Mouse (Mus musculus): ENCODE measurements at regions not wholly inside any gene's neighbourhood (a gene's known extent, or its start where the extent isn't known, plus 50 kb on each side); places are given as distances from the start of the nearest gene placed in this dataset.
A peak's percentile ranks its signal among the peaks of the same experiment; 100 is the strongest.

DNA sequence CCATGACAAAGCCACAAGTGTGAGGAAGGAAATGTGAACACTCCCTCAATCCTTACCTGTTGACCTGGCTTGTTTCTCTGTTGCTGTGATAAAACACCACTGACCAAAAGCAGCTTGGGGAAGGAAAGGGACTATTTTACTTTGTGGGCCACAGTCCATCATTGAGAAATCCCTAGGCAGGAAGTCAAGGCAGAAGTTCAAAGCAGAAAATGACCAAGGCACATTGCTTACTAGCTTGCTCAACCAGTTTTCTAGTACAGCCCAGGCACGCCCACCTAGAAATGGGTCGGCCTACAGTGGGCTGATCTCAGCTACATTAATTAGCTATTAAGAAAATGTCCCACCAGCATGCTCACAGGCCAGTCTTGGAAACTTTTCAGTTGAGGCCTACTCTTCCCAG is 59.8 kb upstream of the Zmynd11 start:
- 48% methylated on average over 2 of the region's 2 CpGs for WGBS
- H3K27ac ChIP-seq (ENCODE audit: control insufficient read depth, insufficient read depth, low read depth, low read length, poor library complexity) = peak overlapping the region; percentile 55; the same call in 1 of the 2 replicates

DNA sequence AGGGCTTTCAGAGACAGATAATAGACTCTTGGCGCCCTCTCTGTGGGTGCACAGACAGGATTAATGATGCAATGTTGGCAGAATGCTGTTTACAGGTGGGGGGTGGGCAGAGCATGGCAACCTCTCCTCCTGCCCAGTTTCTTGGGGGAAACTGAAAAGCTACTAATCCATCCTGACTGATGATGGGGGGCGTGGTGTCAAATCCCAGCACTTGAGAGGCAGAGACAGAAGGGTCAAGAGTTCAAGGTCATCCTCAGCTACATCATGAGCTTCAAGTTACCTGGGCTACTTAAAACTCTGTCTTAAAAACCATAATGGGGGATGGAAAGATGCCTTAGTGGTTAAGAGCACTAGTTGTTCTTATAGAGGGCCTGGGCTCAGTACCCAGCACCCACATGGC is 52.2 kb upstream of the Zmynd11 start:
- WGBS = 85% methylated on average over 2 of the region's 2 CpGs
- Histone ChIP-seq H3K4me1 (ENCODE audit: control insufficient read depth, insufficient read depth, low read length) (no peaks in the 10 kb centered on the region), H3K27ac (ENCODE audit: control insufficient read depth, insufficient read depth, low read depth, low read length, poor library complexity) (no peak overlapping the region), H3K4me3 (replicated peaks; ENCODE audit: control insufficient read depth, low read depth, low read length) (no peak overlapping the region)
- TF ChIP-seq CTCF (IDR thresholded peaks at IDR 0.05; ENCODE audit: control insufficient read depth, insufficient read depth, low read length) (no peak), POLR2A (IDR thresholded peaks at IDR 0.05; ENCODE audit: borderline replicate concordance, control insufficient read depth, low read depth, low read length) (no peak)

More for the DNA sequence above, 59.8 kb upstream of the Zmynd11 start:
- no peak for TF ChIP-seq POLR2A (IDR thresholded peaks at IDR 0.05; ENCODE audit: borderline replicate concordance, control insufficient read depth, low read depth, low read length)
- TF ChIP-seq CTCF (IDR thresholded peaks at IDR 0.05; ENCODE audit: control insufficient read depth, insufficient read depth, low read length) = no peak
- Histone ChIP-seq H3K4me3 (replicated peaks; ENCODE audit: control insufficient read depth, low read depth, low read length) (no peak overlapping the region), H3K4me1 (ENCODE audit: control insufficient read depth, insufficient read depth, low read length) (no peaks in the 10 kb centered on the region)

Data from bone marrow, adult 2 months (tissue).